In genomic region chr16:70147673-70148359, GRCm38 (mm10) we compare ENCODE assay signal across 18 mouse cellular contexts.
DNase-seq lines count a peak whose midpoint lies in the region; ATAC-seq and TF ChIP-seq lines count a peak whose summit lies in the region.
"Had no signal": no experiment of that assay in that cellular context is flagged by ENCODE, and none has a peak within 500 bp of the region (broad histone marks: within the 10 kb centered on the region; RNA-seq: fewer than 3 reads in every experiment).

No protein-coding gene starts in this region.

- no peaks in the 10 kb centered on the region for H3K27me3 ChIP-seq in forebrain, embryonic 11.5 days (ENCODE audit: control insufficient read depth, insufficient read depth, low read length)
- no peaks in the 10 kb centered on the region for H3K27me3 ChIP-seq in midbrain, postnatal 0 days (ENCODE audit: insufficient read depth, low read length)
- no peaks in the 10 kb centered on the region for H3K27me3 ChIP-seq in intestine, embryonic 16.5 days (replicated peaks; ENCODE audit: control insufficient read depth, insufficient read depth, low read length)
- H3K27me3 ChIP-seq: hindbrain, embryonic 12.5 days; kidney, embryonic 15.5 days; limb, embryonic 12.5 days; liver, embryonic 13.5 days; lung, embryonic 15.5 days had no signal

- H3K9ac ChIP-seq in forebrain, embryonic 11.5 days (ENCODE audit: low read length), result no peak overlapping the region
- H3K9ac ChIP-seq in midbrain, postnatal 0 days (replicated peaks; ENCODE audit: low read length, poor library complexity, severe bottlenecking), result no peak overlapping the region
- H3K9ac ChIP-seq in intestine, embryonic 16.5 days (ENCODE audit: low read depth, low read length), result no peak overlapping the region
- H3K9ac ChIP-seq: hindbrain, embryonic 12.5 days; kidney, embryonic 15.5 days; limb, embryonic 12.5 days; liver, embryonic 13.5 days; lung, embryonic 15.5 days had no signal

- H3K27ac ChIP-seq in forebrain, embryonic 11.5 days (ENCODE audit: low read depth, low read length), result peak overlapping the region; percentile 57; the same call in 1 of the 2 replicates
- no peak overlapping the region for H3K27ac ChIP-seq in midbrain, postnatal 0 days (ENCODE audit: low read depth, low read length)
- H3K27ac ChIP-seq in intestine, embryonic 16.5 days (ENCODE audit: low read length), result no peak overlapping the region
- H3K27ac ChIP-seq in left cerebral cortex, adult 2 months, result no peak overlapping the region
- H3K27ac ChIP-seq: hindbrain, embryonic 12.5 days; kidney, embryonic 15.5 days; limb, embryonic 12.5 days; liver, embryonic 13.5 days; lung, embryonic 15.5 days; macrophage had no signal

- ATAC-seq in forebrain, embryonic 11.5 days (replicated peaks; ENCODE audit: low FRiP score), result peak; percentile 89
- no peak for ATAC-seq in midbrain, postnatal 0 days (ENCODE audit: low FRiP score)
- no peak for ATAC-seq in intestine, embryonic 16.5 days
- ATAC-seq: Patski had no signal

- H3K4me3 ChIP-seq in forebrain, embryonic 11.5 days (ENCODE audit: low read depth, low read length), result no peak overlapping the region
- H3K4me3 ChIP-seq in midbrain, postnatal 0 days (ENCODE audit: low read depth, low read length), result no peak overlapping the region
- no peak overlapping the region for H3K4me3 ChIP-seq in intestine, embryonic 16.5 days (ENCODE audit: low read length)
- no peak overlapping the region for H3K4me3 ChIP-seq in left cerebral cortex, adult 2 months
- H3K4me3 ChIP-seq: hindbrain, embryonic 12.5 days; kidney, embryonic 15.5 days; limb, embryonic 12.5 days; liver, embryonic 13.5 days; lung, embryonic 15.5 days had no signal

- no peaks in the 10 kb centered on the region for H3K36me3 ChIP-seq in forebrain, embryonic 11.5 days (ENCODE audit: control insufficient read depth, insufficient read depth, low read length)
- H3K36me3 ChIP-seq in midbrain, postnatal 0 days (ENCODE audit: insufficient read depth, low read length), result no peaks in the 10 kb centered on the region
- H3K36me3 ChIP-seq in intestine, embryonic 16.5 days (ENCODE audit: control insufficient read depth, insufficient read depth, low read length), result no peaks in the 10 kb centered on the region
- H3K36me3 ChIP-seq: hindbrain, embryonic 12.5 days; kidney, embryonic 15.5 days; limb, embryonic 12.5 days; liver, embryonic 13.5 days; lung, embryonic 15.5 days had no signal

- no peak overlapping the region for H3K4me2 ChIP-seq in forebrain, embryonic 11.5 days (ENCODE audit: low read depth, low read length, severe bottlenecking)
- H3K4me2 ChIP-seq in midbrain, postnatal 0 days (ENCODE audit: low read depth, low read length, poor library complexity, severe bottlenecking), result no peak overlapping the region
- H3K4me2 ChIP-seq in intestine, embryonic 16.5 days (ENCODE audit: low read depth, low read length), result no peak overlapping the region
- H3K4me2 ChIP-seq: hindbrain, embryonic 12.5 days; kidney, embryonic 15.5 days; limb, embryonic 12.5 days; liver, embryonic 13.5 days; lung, embryonic 15.5 days had no signal

- no peaks in the 10 kb centered on the region for H3K9me3 ChIP-seq in forebrain, embryonic 11.5 days (ENCODE audit: control insufficient read depth, low read length)
- no peaks in the 10 kb centered on the region for H3K9me3 ChIP-seq in midbrain, postnatal 0 days (ENCODE audit: low read length)
- H3K9me3 ChIP-seq in intestine, embryonic 16.5 days (ENCODE audit: control insufficient read depth, low read length), result no peaks in the 10 kb centered on the region
- H3K9me3 ChIP-seq: hindbrain, embryonic 12.5 days; kidney, embryonic 15.5 days; limb, embryonic 12.5 days; liver, embryonic 13.5 days; lung, embryonic 15.5 days had no signal

- TF ChIP-seq CTCF in midbrain, postnatal 0 days (IDR thresholded peaks at IDR 0.05), result no peak
- no peak for TF ChIP-seq CTCF in left cerebral cortex, adult 2 months (IDR thresholded peaks at IDR 0.05)

- H3K4me1 ChIP-seq in forebrain, embryonic 11.5 days (replicated peaks; ENCODE audit: control insufficient read depth, insufficient read depth, low read length), result peaks cover 3% of the 10 kb centered on the region; the same call in 1 of the 2 replicates
- H3K4me1 ChIP-seq in midbrain, postnatal 0 days (ENCODE audit: insufficient read depth, low read length), result 0 out of 2 replicates have a peak, but pooled peaks cover 3% of the 10 kb centered on the region
- no peaks in the 10 kb centered on the region for H3K4me1 ChIP-seq in intestine, embryonic 16.5 days (ENCODE audit: control insufficient read depth, insufficient read depth, low read length)
- H3K4me1 ChIP-seq: kidney, embryonic 15.5 days; limb, embryonic 12.5 days; liver, embryonic 13.5 days; lung, embryonic 15.5 days had no signal

- 26% methylated on average over 10 of the region's 10 CpGs for WGBS in forebrain, embryonic 11.5 days
- WGBS in midbrain, postnatal 0 days, result 34% methylated on average over 10 of the region's 10 CpGs
- WGBS in intestine, embryonic 16.5 days, result 73% methylated on average over 10 of the region's 10 CpGs

- DNase-seq in right cerebral cortex, adult 18-20 months, result peak; percentile 2
- no peak for DNase-seq in right cerebral cortex, postnatal 10 days (ENCODE audit: low spot score in 2 of 2)
- peak; percentile 55 for DNase-seq in forebrain, embryonic 11.5 days (ENCODE audit: low spot score)
- peak; percentile 9 for DNase-seq in mesoderm, embryonic 11.5 days (ENCODE audit: low read depth, low spot score)
- peak; percentile 23 for DNase-seq in midbrain, postnatal 0 days (ENCODE audit: low spot score)
- no peak for DNase-seq in left cerebral cortex, adult 2 months (ENCODE audit: extremely low spot score in 1 of 2, low spot score in 2 of 2)
- DNase-seq in spleen, adult 12 weeks (ENCODE audit: low spot score), result no peak
- DNase-seq: cerebellum, postnatal 25 days; gastrocnemius, postnatal 14 days; liver, embryonic 13.5 days; retina, postnatal 1 day had no signal

- intact Hi-C loops in left cerebral cortex, adult 2 months (cut with DNase I), result no loop called here

Comparison
In these comparisons a context has a peak if more than half of its experiments do, and no peak if none do; other contexts are left out.
1. DNase-seq: peak in right cerebral cortex, adult 18-20 months (single experiment), forebrain, embryonic 11.5 days (single experiment), mesoderm, embryonic 11.5 days (single experiment) and midbrain, postnatal 0 days (single experiment); none in right cerebral cortex, postnatal 10 days (0 of 2), left cerebral cortex, adult 2 months (0 of 2) and spleen, adult 12 weeks (single experiment).